Mouse (Mus musculus) heart, postnatal 0 days (tissue): ENCODE data around the gene Arg1.
A peak's percentile ranks its signal among the peaks of the same experiment; 100 is the strongest.

Source experiments
- CTCF ChIP-seq: IDR thresholded peaks from 2 replicates; pipeline ENCODE4 v1.5.1; 2016; ENCODE audit warnings: antibody characterized with exemption, control low read depth, low read depth
- EP300 ChIP-seq: IDR thresholded peaks from 2 replicates; pipeline ENCODE4 v1.6.1; 2016; ENCODE audit warnings: antibody characterized with exemption, low read depth

- TF ChIP-seq CTCF (peak; percentile 21; the same call in 1 of the 2 replicates), EP300 (no peak)
These were observed 31.4 kb downstream of the Arg1 start for GRCm38 (mm10) chr10:24895927-24896326.
